Mouse (Mus musculus) cerebellum, adult 2 months (tissue): ENCODE data around the gene Tbck.

ENCODE experiments used
- CTCF ChIP-seq: fragments of 200-500 bp; IDR thresholded peaks from 2 replicates; pipeline ENCODE4 v1.5.1; 2011; ENCODE audit warnings: low read depth, mild to moderate bottlenecking, control low read depth, low read length, moderate library complexity, borderline replicate concordance; ENCODE audit not compliant: insufficient read depth
- POLR2A ChIP-seq: fragments of 200-500 bp; IDR thresholded peaks from 2 replicates; pipeline ENCODE4 v1.6.1; 2011; ENCODE audit warnings: low read length, control low read depth, borderline replicate concordance; ENCODE audit not compliant: insufficient read depth

GRCm38 (mm10) chr3:132800196-132800595 is 116.3 kb downstream of the Tbck start:
- TF ChIP-seq POLR2A (no peak), CTCF (no peak)
